In the genomic region with DNA sequence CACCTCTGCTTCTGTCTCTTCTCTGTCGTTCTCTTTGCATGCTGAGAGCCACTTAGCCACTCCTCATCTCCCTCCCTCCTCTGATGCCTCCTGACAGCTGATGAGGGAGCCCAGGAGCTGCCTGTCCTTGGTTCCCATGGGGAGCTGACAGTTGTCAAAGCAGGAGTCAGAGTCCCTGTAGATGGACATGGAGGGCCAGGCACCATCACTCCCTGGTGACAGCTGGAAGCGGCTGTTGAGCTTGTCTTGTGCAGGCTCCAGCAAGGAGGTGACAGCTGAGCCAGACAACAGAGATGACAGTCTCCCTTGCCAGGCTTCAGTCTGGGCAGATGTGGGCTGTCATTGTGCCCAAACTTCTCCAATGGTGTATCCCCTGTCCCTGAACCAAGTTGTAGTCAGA, we compare ENCODE assay signal across 22 mouse cellular contexts.
DNase-seq lines count a peak whose midpoint lies in the region; ATAC-seq and TF ChIP-seq lines count a peak whose summit lies in the region.
"Had no signal": no experiment of that assay in that cellular context is flagged by ENCODE, and none has a peak within 500 bp of the region (broad histone marks: within the 10 kb centered on the region; RNA-seq: fewer than 3 reads in every experiment).

No protein-coding gene starts in this region.

- WGBS in embryonic facial prominence, embryonic 15.5 days = 42% methylated on average over 2 of the region's 2 CpGs
- WGBS in lung, embryonic 14.5 days = 28% methylated on average over 2 of the region's 2 CpGs
- 46% methylated on average over 2 of the region's 2 CpGs for WGBS in forebrain, embryonic 13.5 days

- ATAC-seq in embryonic facial prominence, embryonic 15.5 days (ENCODE audit: insufficient number of reproducible peaks, low FRiP score, low TSS enrichment, low read depth) = 0 out of 2 replicates have a peak, but pooled peaks have one; percentile 48
- peak; percentile 49; the same call in 1 of the 2 replicates for ATAC-seq in lung, embryonic 14.5 days (ENCODE audit: insufficient read depth)
- ATAC-seq in forebrain, embryonic 13.5 days = no peak
- ATAC-seq: intestine, embryonic 15.5 days had no signal

- no peak overlapping the region for H3K4me2 ChIP-seq in embryonic facial prominence, embryonic 15.5 days (replicated peaks)
- no peak overlapping the region for H3K4me2 ChIP-seq in lung, embryonic 14.5 days
- H3K4me2 ChIP-seq in forebrain, embryonic 13.5 days = no peak overlapping the region
- H3K4me2 ChIP-seq: heart, embryonic 15.5 days; hindbrain, embryonic 14.5 days; intestine, embryonic 15.5 days; kidney, embryonic 15.5 days; limb, embryonic 12.5 days; neural tube, embryonic 15.5 days had no signal

- H3K9me3 ChIP-seq in embryonic facial prominence, embryonic 15.5 days (replicated peaks) = no peaks in the 10 kb centered on the region
- no peaks in the 10 kb centered on the region for H3K9me3 ChIP-seq in lung, embryonic 14.5 days (ENCODE audit: low read depth, low read length)
- no peaks in the 10 kb centered on the region for H3K9me3 ChIP-seq in forebrain, embryonic 13.5 days (replicated peaks)
- H3K9me3 ChIP-seq: heart, embryonic 15.5 days; intestine, embryonic 15.5 days; kidney, embryonic 15.5 days; limb, embryonic 12.5 days; midbrain, embryonic 10.5 days; neural tube, embryonic 15.5 days had no signal

- no peaks in the 10 kb centered on the region for H3K36me3 ChIP-seq in embryonic facial prominence, embryonic 15.5 days
- H3K36me3 ChIP-seq in lung, embryonic 14.5 days (ENCODE audit: insufficient read depth) = no peaks in the 10 kb centered on the region
- no peaks in the 10 kb centered on the region for H3K36me3 ChIP-seq in forebrain, embryonic 13.5 days (ENCODE audit: poor library complexity, severe bottlenecking)
- H3K36me3 ChIP-seq: heart, embryonic 15.5 days; intestine, embryonic 15.5 days; kidney, embryonic 15.5 days; limb, embryonic 12.5 days; midbrain, embryonic 10.5 days; neural tube, embryonic 15.5 days had no signal

- DNase-seq in heart, adult 11 months = peak; percentile 96
- DNase-seq in heart, postnatal 25 days (ENCODE audit: low spot score) = no peak
- peak; percentile 61 for DNase-seq in lung, embryonic 14.5 days
- DNase-seq in lung, postnatal 4 days = peak; percentile 54 to 88
- no peak for DNase-seq in adrenal gland, adult 18-20 months (ENCODE audit: low spot score in 2 of 2)
- DNase-seq in testis, postnatal 10 days (ENCODE audit: low spot score) = no peak
- DNase-seq: adrenal gland, postnatal 10 days; cerebellum, adult 11 months; cerebellum, postnatal 36 days; gastrocnemius, postnatal 36 days; right cerebral cortex, postnatal 4 days; thymus, postnatal 36 days had no signal

- H3K9ac ChIP-seq in embryonic facial prominence, embryonic 15.5 days = no peak overlapping the region
- H3K9ac ChIP-seq in lung, embryonic 14.5 days = no peak overlapping the region
- H3K9ac ChIP-seq in forebrain, embryonic 13.5 days = no peak overlapping the region
- H3K9ac ChIP-seq: heart, embryonic 15.5 days; hindbrain, embryonic 14.5 days; intestine, embryonic 15.5 days; kidney, embryonic 15.5 days; limb, embryonic 12.5 days; neural tube, embryonic 15.5 days had no signal

- peaks cover 40% of the 10 kb centered on the region for H3K4me1 ChIP-seq in embryonic facial prominence, embryonic 15.5 days
- 0 out of 2 replicates have a peak, but pooled peaks cover 2% of the 10 kb centered on the region for H3K4me1 ChIP-seq in lung, embryonic 14.5 days (ENCODE audit: insufficient read depth)
- H3K4me1 ChIP-seq in forebrain, embryonic 13.5 days = peaks cover 4% of the 10 kb centered on the region; the same call in 1 of the 2 replicates
- H3K4me1 ChIP-seq: heart, embryonic 15.5 days; intestine, embryonic 15.5 days had no signal

- no peak overlapping the region for H3K27ac ChIP-seq in embryonic facial prominence, embryonic 15.5 days (replicated peaks)
- no peak overlapping the region for H3K27ac ChIP-seq in lung, embryonic 14.5 days (ENCODE audit: low read depth)
- H3K27ac ChIP-seq in forebrain, embryonic 13.5 days = no peak overlapping the region
- H3K27ac ChIP-seq: heart, embryonic 15.5 days; hindbrain, embryonic 14.5 days; intestine, embryonic 15.5 days; kidney, embryonic 15.5 days; left cerebral cortex, adult 2 months; limb, embryonic 12.5 days; midbrain, embryonic 10.5 days; neural tube, embryonic 15.5 days had no signal

- intact Hi-C loops in heart, postnatal 25 days (cut with DNase I) = no loop called here

- no peak for TF ChIP-seq CTCF in lung, embryonic 14.5 days (IDR thresholded peaks at IDR 0.05; ENCODE audit: low read depth)

- no peak overlapping the region for H3K4me3 ChIP-seq in embryonic facial prominence, embryonic 15.5 days (replicated peaks)
- no peak overlapping the region for H3K4me3 ChIP-seq in lung, embryonic 14.5 days (ENCODE audit: low read depth, low read length)
- no peak overlapping the region for H3K4me3 ChIP-seq in forebrain, embryonic 13.5 days
- H3K4me3 ChIP-seq: heart, embryonic 15.5 days; intestine, embryonic 15.5 days; kidney, embryonic 15.5 days; left cerebral cortex, adult 2 months; limb, embryonic 12.5 days; midbrain, embryonic 10.5 days; neural tube, embryonic 15.5 days had no signal

- H3K27me3 ChIP-seq in embryonic facial prominence, embryonic 15.5 days = no peaks in the 10 kb centered on the region
- no peaks in the 10 kb centered on the region for H3K27me3 ChIP-seq in lung, embryonic 14.5 days (ENCODE audit: insufficient read depth, low read length)
- no peaks in the 10 kb centered on the region for H3K27me3 ChIP-seq in forebrain, embryonic 13.5 days
- H3K27me3 ChIP-seq: heart, embryonic 15.5 days; intestine, embryonic 15.5 days; kidney, embryonic 15.5 days; neural tube, embryonic 15.5 days had no signal

Comparison
In these comparisons a context has a peak if more than half of its experiments do, and no peak if none do; other contexts are left out.
1. DNase-seq: peak in heart, adult 11 months (single experiment), lung, embryonic 14.5 days (single experiment) and lung, postnatal 4 days (2 of 2); none in heart, postnatal 25 days (single experiment), adrenal gland, adult 18-20 months (0 of 2) and testis, postnatal 10 days (single experiment).